Mouse (Mus musculus): ENCODE measurements around the gene Azin2. TPM values are rescaled to one million over a fixed set of nuclear protein-coding genes. Genes with fewer than 3 reads are reported as not detected.

Azin2 gene
- polyA plus RNA-seq, 1 experiment from 2014 or later, result 0.77 TPM

DNA sequence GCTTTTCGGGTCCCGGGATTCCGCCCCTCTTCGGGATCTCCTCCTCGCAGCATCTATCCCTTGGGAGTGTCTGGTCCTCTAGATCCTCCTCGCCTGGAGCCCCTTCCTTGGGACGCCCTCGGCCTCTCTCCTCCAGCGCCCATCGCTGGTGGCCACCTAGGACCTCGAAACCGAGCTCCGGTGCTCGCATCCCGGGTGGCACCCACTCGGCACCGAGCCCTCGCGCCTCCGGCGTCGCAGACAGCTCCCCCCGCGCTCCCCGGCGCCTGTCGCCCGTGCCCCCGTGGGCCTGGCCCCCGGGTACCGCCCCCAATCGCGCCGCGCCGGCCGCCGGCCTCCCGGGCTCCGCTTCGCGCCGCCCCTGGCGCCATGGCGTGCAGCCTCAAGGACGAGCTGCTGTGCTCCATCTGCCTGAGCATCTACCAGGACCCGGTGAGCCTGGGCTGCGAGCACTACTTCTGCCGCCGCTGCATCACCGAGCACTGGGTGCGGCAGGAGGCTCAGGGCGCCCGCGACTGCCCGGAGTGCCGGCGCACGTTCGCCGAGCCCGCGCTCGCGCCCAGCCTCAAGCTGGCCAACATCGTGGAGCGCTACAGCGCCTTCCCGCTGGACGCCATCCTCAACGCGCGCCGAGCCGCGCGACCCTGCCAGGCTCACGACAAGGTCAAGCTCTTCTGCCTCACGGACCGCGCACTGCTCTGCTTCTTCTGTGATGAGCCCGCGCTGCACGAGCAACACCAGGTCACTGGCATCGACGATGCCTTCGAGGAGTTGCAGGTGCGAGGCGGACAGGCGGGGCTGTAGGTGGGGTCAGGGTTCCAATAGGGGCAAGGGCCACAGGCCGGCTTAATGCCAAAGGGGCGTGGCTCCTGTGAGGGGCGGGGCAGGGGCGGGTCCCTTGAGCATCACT, 78.2 kb downstream of the Azin2 start:
- Histone ChIP-seq H3K9me3 (replicated peaks) (no peaks in the 10 kb centered on the region), H3K4me2 (peak overlapping the region; percentile 88), H3K36me3 (replicated peaks) (no peaks in the 10 kb centered on the region), H3K27me3 (peaks cover 78% of the 10 kb centered on the region), H3K27ac (replicated peaks) (no peak overlapping the region), H3K4me3 (replicated peaks) (peak overlapping the region; percentile 60), H3K9ac (peak overlapping the region; percentile 27; the same call in 1 of the 2 replicates), H3K4me1 (replicated peaks) (peaks cover 14% of the 10 kb centered on the region)
- ATAC-seq (ENCODE audit: insufficient read depth), result peak; percentile 31; the same call in 1 of the 2 replicates
- WGBS (ENCODE audit: insufficient replicate concordance), result under 1% methylated on average over 94 of the region's 94 CpGs

DNA sequence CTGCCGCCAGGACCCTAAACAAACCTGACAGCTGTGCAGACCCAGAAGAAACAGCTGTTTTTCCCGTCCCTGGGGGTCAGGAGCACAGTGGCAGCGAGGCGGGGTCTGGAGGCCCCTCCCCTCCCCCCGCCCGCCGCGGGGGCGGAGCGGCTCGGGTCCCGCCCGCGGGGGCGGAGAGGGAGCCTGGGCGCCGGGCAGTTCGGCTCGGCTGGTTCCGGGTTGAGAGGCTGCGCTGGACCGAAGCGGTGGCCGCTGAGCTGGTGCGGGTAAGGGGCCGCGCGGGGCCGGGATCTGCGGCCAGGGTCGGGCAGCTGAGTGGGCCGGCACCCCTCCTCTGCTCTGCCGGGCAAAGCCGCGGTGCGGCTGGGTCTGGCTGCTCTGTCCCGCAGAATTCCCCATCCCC, 78.9 kb downstream of the Azin2 start, which contains the start of gene Trim62:
Gene Trim62 (plus strand): TSS at position 202 of the 403 bp plus-strand sequence.
- Histone ChIP-seq H3K4me2 (peak within 1 kb of the TSS; percentile 88), H3K36me3 (replicated peaks) (no peaks in the 10 kb centered on the region), H3K27me3 (peaks cover 84% of the 10 kb centered on the region), H3K9me3 (replicated peaks) (no peaks in the 10 kb centered on the region), H3K4me1 (replicated peaks) (peaks cover 14% of the 10 kb centered on the region), H3K4me3 (replicated peaks) (peak within 1 kb of the TSS; percentile 60), H3K9ac (peak within 1 kb of the TSS; percentile 27; the same call in 1 of the 2 replicates), H3K27ac (replicated peaks) (no peak within 1 kb of the TSS)
- peak; percentile 65 for ATAC-seq (ENCODE audit: insufficient read depth)
- under 1% methylated on average over 35 of the region's 37 CpGs for WGBS (ENCODE audit: insufficient replicate concordance)

Other genes starting within 250 kb of the Azin2 start
- gene A3galt2, start 207.1 kb downstream of the Azin2 start, polyA plus RNA-seq (2015; fragmentation: Nextera tagmentation; extraction: Ambion mirVana), result not detected in 2 replicates
- 6.5 and 6.8 TPM in 2 replicates for gene Zfp362, start 156.4 kb downstream of the Azin2 start, polyA plus RNA-seq (2015; fragmentation: Nextera tagmentation; extraction: Ambion mirVana)
- 0.18 and 0.20 TPM in 2 replicates for gene Trim62, start 78.9 kb downstream of the Azin2 start, polyA plus RNA-seq (2015; fragmentation: Nextera tagmentation; extraction: Ambion mirVana)
- 119 and 121 TPM in 2 replicates for gene Ak2, start 29.5 kb upstream of the Azin2 start, polyA plus RNA-seq (2015; fragmentation: Nextera tagmentation; extraction: Ambion mirVana)
- gene Rnf19b, start 95.8 kb upstream of the Azin2 start, polyA plus RNA-seq (2015; fragmentation: Nextera tagmentation; extraction: Ambion mirVana), result 4.8 and 5.5 TPM in 2 replicates
- 1.2 and 1.9 TPM in 2 replicates for gene Tmem54, start 143.1 kb upstream of the Azin2 start, polyA plus RNA-seq (2015; fragmentation: Nextera tagmentation; extraction: Ambion mirVana)
- 0.31 and 0.66 TPM in 2 replicates for gene Hpca, start 159.6 kb upstream of the Azin2 start, polyA plus RNA-seq (2015; fragmentation: Nextera tagmentation; extraction: Ambion mirVana)
- 1.0 and 1.1 TPM in 2 replicates for gene Fndc5, start 174.6 kb upstream of the Azin2 start, polyA plus RNA-seq (2015; fragmentation: Nextera tagmentation; extraction: Ambion mirVana)
- 6.0 and 6.6 TPM in 2 replicates for gene S100pbp, start 227.3 kb upstream of the Azin2 start, polyA plus RNA-seq (2015; fragmentation: Nextera tagmentation; extraction: Ambion mirVana)
- gene Yars, start 227.3 kb upstream of the Azin2 start, polyA plus RNA-seq (2015; fragmentation: Nextera tagmentation; extraction: Ambion mirVana), result 60.8 and 62.4 TPM in 2 replicates

Data from liver, embryonic 15.5 days (tissue).